Mouse (Mus musculus) CH12.LX (cell line): ENCODE results near the gene A430078G23Rik. TPM values are rescaled to one million over a fixed set of nuclear protein-coding genes. Genes with fewer than 3 reads are reported as not detected.

Source experiments
- DNase-seq: peaks from one replicate; pipeline ENCODE4 v3.0.0-alpha.2; 2013; ENCODE audit errors: extremely low read depth
- H3K27ac ChIP-seq: 2 replicates; pipeline ENCODE4 v1.5.1; 2012; ENCODE audit warnings: low read depth, mild to moderate bottlenecking, control low read depth, moderate library complexity; ENCODE audit not compliant: insufficient read depth
- H3K27me3 ChIP-seq: replicated peaks from 2 replicates; pipeline ENCODE3; 2012; ENCODE audit warnings: inconsistent platforms
- H3K36me3 ChIP-seq, 2 experiments: replicated peaks in 1 of 2; 2 replicates each; pipeline versions ENCODE3 to v1.6.1; 2012; ENCODE audit warnings: inconsistent platforms in 1 of 2, low read length in 1 of 2, mild to moderate bottlenecking in 1 of 2, mixed read lengths in 1 of 2, moderate library complexity in 1 of 2; ENCODE audit not compliant: control insufficient read depth in 1 of 2, insufficient read depth in 1 of 2
- H3K4me1 ChIP-seq, 2 experiments: 2 replicates each; pipeline ENCODE4 v1.6.1; 2012; ENCODE audit warnings: inconsistent platforms in 1 of 2, moderate library complexity in 1 of 2; ENCODE audit not compliant: insufficient read depth in 2 of 2, control insufficient read depth in 1 of 2
- H3K4me2 ChIP-seq: 2 replicates; pipeline ENCODE4 v1.6.1; 2012; ENCODE audit warnings: low read depth, mild to moderate bottlenecking, control low read depth; ENCODE audit not compliant: poor library complexity, insufficient read depth, severe bottlenecking
- H3K4me3 ChIP-seq, 3 experiments: fragments of 150-350 bp in 1 of 3; sonication (generic) in 1 of 3; replicated peaks in 1 of 3; 2 replicates each; pipeline versions ENCODE3 to v1.5.1; 2011 to 2012; ENCODE audit warnings: low read depth in 2 of 3, low read length in 2 of 3, mild to moderate bottlenecking in 2 of 3, moderate library complexity in 2 of 3, control low read depth in 1 of 3, improper control_type of control experiment in 1 of 3, inconsistent platforms in 1 of 3, mixed read lengths in 1 of 3; ENCODE audit not compliant: poor library complexity in 1 of 3
- H3K79me2 ChIP-seq: replicated peaks from 2 replicates; pipeline ENCODE4 v1.6.1; 2012; ENCODE audit warnings: mild to moderate bottlenecking, moderate library complexity; ENCODE audit not compliant: control insufficient read depth, poor library complexity, insufficient read depth, severe bottlenecking; ENCODE audit errors: extremely low read depth
- H3K9ac ChIP-seq: 2 replicates; pipeline ENCODE4 v1.6.1; 2012; ENCODE audit warnings: low read depth, mild to moderate bottlenecking, control low read depth, moderate library complexity; ENCODE audit not compliant: insufficient read depth
- H3K9me3 ChIP-seq: replicated peaks from 2 replicates; pipeline ENCODE3; 2012; ENCODE audit warnings: low read length, inconsistent platforms, mixed read lengths
- BHLHE40 ChIP-seq: IDR thresholded peaks from 2 replicates; pipeline ENCODE4 v1.6.1; 2011; ENCODE audit warnings: mild to moderate bottlenecking, low read depth, low read length, improper control_type of control experiment
- CHD2 ChIP-seq: IDR thresholded peaks from 2 replicates; pipeline ENCODE4 v1.6.1; 2011; ENCODE audit warnings: low read length, improper control_type of control experiment
- ELF1 ChIP-seq: IDR thresholded peaks from 2 replicates; pipeline ENCODE4 v1.6.1; 2014; ENCODE audit warnings: low read depth, mild to moderate bottlenecking, inconsistent platforms, low read length, improper control_type of control experiment
- ETS1 ChIP-seq: conservative IDR thresholded peaks from 2 replicates; pipeline ENCODE4 v1.6.1; 2012; ENCODE audit warnings: low read depth, mild to moderate bottlenecking, inconsistent platforms, low read length, improper control_type of control experiment, moderate library complexity
- GABPA ChIP-seq: IDR thresholded peaks from 2 replicates; pipeline ENCODE4 v1.6.1; 2012; ENCODE audit warnings: low read depth, low read length, improper control_type of control experiment, inconsistent platforms; ENCODE audit not compliant: insufficient replicate concordance
- JUN ChIP-seq: IDR thresholded peaks from 2 replicates; pipeline ENCODE4 v1.6.1; 2011; ENCODE audit warnings: low read depth, mild to moderate bottlenecking, low read length, improper control_type of control experiment, moderate library complexity; ENCODE audit not compliant: insufficient read depth
- JUND ChIP-seq: conservative IDR thresholded peaks from 2 replicates; pipeline ENCODE4 v1.6.1; 2011; ENCODE audit warnings: low read depth, low read length, improper control_type of control experiment
- KAT2A ChIP-seq: IDR thresholded peaks from 2 replicates; pipeline ENCODE4 v1.6.1; 2012; ENCODE audit warnings: low read length, improper control_type of control experiment, inconsistent platforms; ENCODE audit not compliant: insufficient replicate concordance
- MAX ChIP-seq: IDR thresholded peaks from 2 replicates; pipeline ENCODE4 v1.6.1; 2011; ENCODE audit warnings: low read length, improper control_type of control experiment
- MEF2A ChIP-seq: IDR thresholded peaks from 2 replicates; pipeline ENCODE4 v1.6.1; 2014; ENCODE audit warnings: low read depth, mild to moderate bottlenecking, inconsistent platforms, low read length, improper control_type of control experiment, borderline replicate concordance
- MXI1 ChIP-seq: IDR thresholded peaks from 2 replicates; pipeline ENCODE4 v1.6.1; 2011; ENCODE audit warnings: mild to moderate bottlenecking, low read depth, low read length, improper control_type of control experiment
- MYC ChIP-seq: IDR thresholded peaks from 2 replicates; pipeline ENCODE4 v1.6.1; 2011; ENCODE audit warnings: low read depth, mild to moderate bottlenecking, improper control_type of control experiment, low read length
- NELFE ChIP-seq: IDR thresholded peaks from 2 replicates; pipeline ENCODE4 v1.6.1; 2011; ENCODE audit warnings: low read depth, low read length, improper control_type of control experiment
- PAX5 ChIP-seq: IDR thresholded peaks from 2 replicates; pipeline ENCODE4 v1.6.1; 2012; ENCODE audit warnings: low read length, inconsistent platforms, mixed read lengths
- POLR2A ChIP-seq: IDR thresholded peaks from 2 replicates; pipeline ENCODE4 v1.6.1; 2011; ENCODE audit warnings: low read depth, mild to moderate bottlenecking, improper control_type of control experiment, low read length
- POLR2AphosphoS2 ChIP-seq: IDR thresholded peaks from 2 replicates; pipeline ENCODE4 v1.6.1; 2011; ENCODE audit warnings: low read depth, low read length, improper control_type of control experiment
- RAD21 ChIP-seq: IDR thresholded peaks from 2 replicates; pipeline ENCODE4 v1.6.1; 2011; ENCODE audit warnings: low read depth, mild to moderate bottlenecking, low read length, improper control_type of control experiment, moderate library complexity
- RCOR1 ChIP-seq: conservative IDR thresholded peaks from 2 replicates; pipeline ENCODE4 v1.6.1; 2012; ENCODE audit warnings: low read depth, mild to moderate bottlenecking, inconsistent platforms, low read length, improper control_type of control experiment
- SMC3 ChIP-seq: IDR thresholded peaks from 2 replicates; pipeline ENCODE4 v1.6.1; 2011; ENCODE audit warnings: low read depth, low read length, improper control_type of control experiment
- TBP ChIP-seq: conservative IDR thresholded peaks from 2 replicates; pipeline ENCODE4 v1.6.1; 2011; ENCODE audit warnings: low read depth, low read length, improper control_type of control experiment
- TCF12 ChIP-seq: IDR thresholded peaks from 2 replicates; pipeline ENCODE4 v1.6.1; 2014; ENCODE audit warnings: low read depth, mild to moderate bottlenecking, inconsistent platforms, low read length, improper control_type of control experiment
- UBTF ChIP-seq: IDR thresholded peaks from 2 replicates; pipeline ENCODE4 v1.6.1; 2012; ENCODE audit warnings: low read depth, mild to moderate bottlenecking, inconsistent platforms, low read length, improper control_type of control experiment, moderate library complexity
- USF1 ChIP-seq: IDR thresholded peaks from 2 replicates; pipeline ENCODE4 v1.6.1; 2014; ENCODE audit warnings: low read depth, mild to moderate bottlenecking, inconsistent platforms, low read length, improper control_type of control experiment
- USF2 ChIP-seq: conservative IDR thresholded peaks from 2 replicates; pipeline ENCODE4 v1.6.1; 2011; ENCODE audit warnings: low read depth, low read length, improper control_type of control experiment
- ZC3H11A ChIP-seq: IDR thresholded peaks from 2 replicates; pipeline ENCODE4 v1.6.1; 2012; ENCODE audit warnings: low read depth, mild to moderate bottlenecking, inconsistent platforms, low read length, improper control_type of control experiment
- ZKSCAN1 ChIP-seq: IDR thresholded peaks from 2 replicates; pipeline ENCODE4 v1.6.1; 2012; ENCODE audit warnings: low read depth, inconsistent platforms, low read length, improper control_type of control experiment, borderline replicate concordance
- ZMIZ1 ChIP-seq: IDR thresholded peaks from 2 replicates; pipeline ENCODE4 v1.6.1; 2012; ENCODE audit warnings: low read depth, mild to moderate bottlenecking, inconsistent platforms, low read length, improper control_type of control experiment
- ZNF384 ChIP-seq: IDR thresholded peaks from 2 replicates; pipeline ENCODE4 v1.6.1; 2012; ENCODE audit warnings: low read depth, low read length, improper control_type of control experiment, inconsistent platforms
- dilution Hi-C: fragments of 300-500 bp; cut with MboI; formaldehyde crosslinking; loops from 2 replicates; pipeline ENCODE4 v1.14.3; 2020; ENCODE audit warnings: low sequenced_read_pairs; ENCODE audit not compliant: extremely low pct_unique_long_range_greater_than_20kb, extremely low pct_ligation_motif_present
- in situ Hi-C: fragments of 300-500 bp; cut with MboI; formaldehyde crosslinking; loops from 3 replicates; pipeline ENCODE4 v1.14.3; 2019; ENCODE audit warnings: low sequenced_read_pairs, low pct_ligation_motif_present, low pct_unique_long_range_greater_than_20kb, mixed read lengths
- polyA plus RNA-seq: library from polyadenylated mRNA; unstranded; fragments of >175 nt; gene quantifications from 2 replicates; pipeline ENCODE4 v1.2.1, GENCODE M21; 2012; ENCODE audit warnings: low read depth; ENCODE audit not compliant: insufficient read length
- total RNA-seq, 2 experiments: library from RNA; depleted of rRNA; stranded (reverse); fragments of 300-350 nt in 1 of 2; fragments of >200 nt in 1 of 2; gene quantifications; 2 replicates each; pipeline ENCODE4 v1.2.3; 2012 to 2014

A430078G23Rik gene
- total and polyA plus RNA-seq, 3 experiments: not detected

GRCm38 (mm10) chr8:3407417-3407816 is 54.2 kb downstream of the A430078G23Rik start:
- 0 out of 4 replicates have a peak, but pooled peaks cover 0 to 3% of the 10 kb centered on the region in 2 experiments for H3K4me1 ChIP-seq
- H3K36me3 ChIP-seq: no peaks in the 10 kb centered on the region
- no peak overlapping the region for H3K4me2 ChIP-seq
- dilution Hi-C loops (no loop called here), in situ Hi-C loops (no loop called here)
- H3K27me3 ChIP-seq: no peaks in the 10 kb centered on the region
- no peaks in the 10 kb centered on the region for H3K9me3 ChIP-seq
- H3K9ac ChIP-seq: no peak overlapping the region
- no peak for TF ChIP-seq KAT2A
- TF ChIP-seq ZC3H11A: no peak
- no peak for TF ChIP-seq CHD2
- TF ChIP-seq POLR2AphosphoS2: no peak
- no peak for TF ChIP-seq MAX
- TF ChIP-seq ETS1: no peak
- no peak for TF ChIP-seq ZKSCAN1
- no peak for TF ChIP-seq ZMIZ1
- no peak for TF ChIP-seq MXI1
- TF ChIP-seq USF1: no peak
- TF ChIP-seq USF2: no peak
- TF ChIP-seq ZNF384: no peak
- no peak for TF ChIP-seq RCOR1
- no peak for TF ChIP-seq SMC3
- no peak for TF ChIP-seq MYC
- TF ChIP-seq BHLHE40: no peak
- H3K4me3 ChIP-seq: no peak overlapping the region
- no peak for DNase-seq
- no peaks in the 10 kb centered on the region for H3K79me2 ChIP-seq
- no peak overlapping the region for H3K27ac ChIP-seq

GRCm38 (mm10) chr8:3411085-3411484 is 57.9 kb downstream of the A430078G23Rik start:
- Histone ChIP-seq H3K9ac (no peak overlapping the region), H3K4me3 (no peak overlapping the region), H3K27me3 (no peaks in the 10 kb centered on the region), H3K4me1 (0 out of 4 replicates have a peak, but pooled peaks cover 0 to 3% of the 10 kb centered on the region in 2 experiments), H3K9me3 (no peaks in the 10 kb centered on the region), H3K79me2 (no peaks in the 10 kb centered on the region), H3K27ac (no peak overlapping the region), H3K4me2 (no peak overlapping the region), H3K36me3 (no peaks in the 10 kb centered on the region)
- no peak for DNase-seq
- dilution Hi-C loops: no loop called here
- TF ChIP-seq TCF12: no peak
- no peak for TF ChIP-seq ETS1
- no peak for TF ChIP-seq POLR2A
- TF ChIP-seq MEF2A: no peak
- no peak for TF ChIP-seq POLR2AphosphoS2
- TF ChIP-seq ELF1: no peak
- no peak for TF ChIP-seq RAD21
- TF ChIP-seq MAX: no peak
- TF ChIP-seq UBTF: no peak
- no peak for TF ChIP-seq JUND
- no peak for TF ChIP-seq ZMIZ1
- TF ChIP-seq CHD2: no peak
- TF ChIP-seq JUN: no peak
- no peak for TF ChIP-seq NELFE
- TF ChIP-seq TBP: no peak
- TF ChIP-seq PAX5: no peak
- no peak for TF ChIP-seq USF2
- no peak for TF ChIP-seq GABPA
- in situ Hi-C loops: no loop called here
